ENCODE assay signal across 9 mouse cellular contexts in genomic region chr6:23886418-23886817, GRCm38 (mm10). TPM values are rescaled to one million over a fixed set of nuclear protein-coding genes. Genes with fewer than 3 reads are reported as not detected.
DNase-seq lines count a peak whose midpoint lies in the region; ATAC-seq lines count a peak whose summit lies in the region.
"Had no signal": no experiment of that assay in that cellular context is flagged by ENCODE, and none has a peak within 500 bp of the region (broad histone marks: within the 10 kb centered on the region; RNA-seq: fewer than 3 reads in every experiment).

No protein-coding gene starts in this region.

- peak; percentile 41 for DNase-seq in hindbrain, embryonic 11.5 days (ENCODE audit: low spot score)
- peak; percentile 16 for DNase-seq in WW6 (ENCODE audit: low read depth, low spot score)
- DNase-seq in yolk sac, embryonic 10.5 days (ENCODE audit: low spot score), result no peak

- H3K27ac ChIP-seq in hindbrain, embryonic 11.5 days (ENCODE audit: low read depth, low read length), result no peak overlapping the region
- H3K27ac ChIP-seq in hindbrain, embryonic 12.5 days, result no peak overlapping the region
- no peak overlapping the region for H3K27ac ChIP-seq in forebrain, embryonic 13.5 days
- H3K27ac ChIP-seq in kidney, embryonic 15.5 days, result no peak overlapping the region
- H3K27ac ChIP-seq: heart, embryonic 13.5 days had no signal

- no peak overlapping the region for H3K9ac ChIP-seq in hindbrain, embryonic 11.5 days (ENCODE audit: low read depth, low read length)
- H3K9ac ChIP-seq in hindbrain, embryonic 12.5 days, result no peak overlapping the region
- H3K9ac ChIP-seq in forebrain, embryonic 13.5 days, result no peak overlapping the region
- H3K9ac ChIP-seq in kidney, embryonic 15.5 days, result no peak overlapping the region
- H3K9ac ChIP-seq: heart, embryonic 13.5 days had no signal

- 19% methylated on average over 6 of the region's 6 CpGs for WGBS in hindbrain, embryonic 11.5 days
- 21% methylated on average over 6 of the region's 6 CpGs for WGBS in hindbrain, embryonic 12.5 days
- 11% methylated on average over 6 of the region's 6 CpGs for WGBS in forebrain, embryonic 13.5 days
- 5% methylated on average over 6 of the region's 6 CpGs for WGBS in kidney, embryonic 15.5 days

- H3K9me3 ChIP-seq in hindbrain, embryonic 11.5 days (ENCODE audit: control insufficient read depth, low read length), result no peaks in the 10 kb centered on the region
- H3K9me3 ChIP-seq in hindbrain, embryonic 12.5 days (replicated peaks), result no peaks in the 10 kb centered on the region
- H3K9me3 ChIP-seq in forebrain, embryonic 13.5 days (replicated peaks), result no peaks in the 10 kb centered on the region
- H3K9me3 ChIP-seq in kidney, embryonic 15.5 days (replicated peaks), result no peaks in the 10 kb centered on the region
- H3K9me3 ChIP-seq: heart, embryonic 13.5 days had no signal

- no peaks in the 10 kb centered on the region for H3K27me3 ChIP-seq in hindbrain, embryonic 11.5 days (ENCODE audit: control insufficient read depth, insufficient read depth, low read length)
- no peaks in the 10 kb centered on the region for H3K27me3 ChIP-seq in hindbrain, embryonic 12.5 days
- H3K27me3 ChIP-seq in forebrain, embryonic 13.5 days, result no peaks in the 10 kb centered on the region
- no peaks in the 10 kb centered on the region for H3K27me3 ChIP-seq in kidney, embryonic 15.5 days
- H3K27me3 ChIP-seq: heart, embryonic 13.5 days had no signal

- H3K4me3 ChIP-seq in hindbrain, embryonic 11.5 days (ENCODE audit: low read depth, low read length), result no peak overlapping the region
- no peak overlapping the region for H3K4me3 ChIP-seq in hindbrain, embryonic 12.5 days
- no peak overlapping the region for H3K4me3 ChIP-seq in forebrain, embryonic 13.5 days
- no peak overlapping the region for H3K4me3 ChIP-seq in kidney, embryonic 15.5 days (replicated peaks)
- H3K4me3 ChIP-seq: heart, embryonic 13.5 days had no signal

- H3K4me1 ChIP-seq in hindbrain, embryonic 11.5 days (replicated peaks; ENCODE audit: control insufficient read depth, insufficient read depth, low read length), result no peaks in the 10 kb centered on the region
- H3K4me1 ChIP-seq in hindbrain, embryonic 12.5 days, result no peaks in the 10 kb centered on the region
- H3K4me1 ChIP-seq in forebrain, embryonic 13.5 days, result no peaks in the 10 kb centered on the region
- no peaks in the 10 kb centered on the region for H3K4me1 ChIP-seq in kidney, embryonic 15.5 days
- H3K4me1 ChIP-seq: heart, embryonic 13.5 days had no signal

- peak; percentile 49 for ATAC-seq in hindbrain, embryonic 11.5 days (ENCODE audit: low FRiP score)
- no peak for ATAC-seq in hindbrain, embryonic 12.5 days (ENCODE audit: low FRiP score)
- peak; percentile 57; the same call in 1 of the 2 replicates for ATAC-seq in forebrain, embryonic 13.5 days
- peak; percentile 83 for ATAC-seq in kidney, embryonic 15.5 days (replicated peaks; ENCODE audit: low FRiP score)
- ATAC-seq in megakaryocyte progenitor cell, adult 5-6 weeks (replicated peaks; ENCODE audit: poor library complexity), result peak; percentile 79
- ATAC-seq in CD4-positive, CD25-positive, alpha-beta regulatory T cell, adult 4 months, result no peak

- no peak overlapping the region for H3K4me2 ChIP-seq in hindbrain, embryonic 11.5 days (replicated peaks; ENCODE audit: low read depth, low read length)
- no peak overlapping the region for H3K4me2 ChIP-seq in hindbrain, embryonic 12.5 days (replicated peaks)
- no peak overlapping the region for H3K4me2 ChIP-seq in forebrain, embryonic 13.5 days
- no peak overlapping the region for H3K4me2 ChIP-seq in kidney, embryonic 15.5 days
- H3K4me2 ChIP-seq: heart, embryonic 13.5 days had no signal

- no peaks in the 10 kb centered on the region for H3K36me3 ChIP-seq in hindbrain, embryonic 11.5 days (ENCODE audit: control insufficient read depth, insufficient read depth, low read length)
- no peaks in the 10 kb centered on the region for H3K36me3 ChIP-seq in hindbrain, embryonic 12.5 days
- no peaks in the 10 kb centered on the region for H3K36me3 ChIP-seq in forebrain, embryonic 13.5 days (ENCODE audit: poor library complexity, severe bottlenecking)
- H3K36me3 ChIP-seq in kidney, embryonic 15.5 days, result no peaks in the 10 kb centered on the region
- H3K36me3 ChIP-seq: heart, embryonic 13.5 days had no signal

RNA-seq across cellular contexts. Expression of gene Cadps2, which starts 47.2 kb away (rescaled TPM):
- polyA plus RNA-seq in hindbrain, embryonic 11.5 days (2014; fragmentation: Nextera tagmentation; extraction: Ambion mirVana), result 2.2 and 2.4 TPM in 2 replicates
- polyA plus RNA-seq in hindbrain, embryonic 12.5 days (2016; fragmentation: Nextera tagmentation; extraction: Ambion mirVana), result 3.4 TPM in 2 replicates
- polyA plus RNA-seq in forebrain, embryonic 13.5 days (2015; fragmentation: Nextera tagmentation; extraction: Ambion mirVana), result 3.2 and 4.9 TPM in 2 replicates
- polyA plus RNA-seq in kidney, embryonic 15.5 days (2015; fragmentation: Nextera tagmentation; extraction: Ambion mirVana), result 6.1 and 6.6 TPM in 2 replicates
- total RNA-seq in megakaryocyte progenitor cell, adult 5-6 weeks (2015), result 0.99 TPM in 1 of 2 replicates, not detected in the other
- total RNA-seq in megakaryocyte progenitor cell, adult 5-6 weeks (2017), result 0.75 and 0.84 TPM in 2 replicates
- polyA plus RNA-seq in CD4-positive, CD25-positive, alpha-beta regulatory T cell, adult 4 months (2017; shearing (Covaris generic)), result not detected

Comparison
In these comparisons a context has a peak if more than half of its experiments do, and no peak if none do; other contexts are left out.
1. ATAC-seq: peak in hindbrain, embryonic 11.5 days (single experiment), forebrain, embryonic 13.5 days (single experiment), kidney, embryonic 15.5 days (single experiment) and megakaryocyte progenitor cell, adult 5-6 weeks (single experiment); none in hindbrain, embryonic 12.5 days (single experiment) and CD4-positive, CD25-positive, alpha-beta regulatory T cell, adult 4 months (single experiment).